Mouse (Mus musculus) midbrain, embryonic 12.5 days (tissue): ENCODE results near the gene Col6a4. TPM values are rescaled to one million over a fixed set of nuclear protein-coding genes. Genes with fewer than 3 reads are reported as not detected.

Experiments
- ATAC-seq: fragments of 200-750 bp; cut with Nextera tagmentation; 2 replicates; pipeline ENCODE4 v1.8.0; 2017; ENCODE audit warnings: low read depth, moderate TSS enrichment, moderate library complexity; ENCODE audit not compliant: low FRiP score
- H3K27ac ChIP-seq: fragments of 300-500 bp; sonication (generic); replicated peaks from 2 replicates; pipeline ENCODE4 v1.5.1; 2016; ENCODE audit warnings: mild to moderate bottlenecking
- H3K27me3 ChIP-seq: fragments of 300-500 bp; sonication (generic); 2 replicates; pipeline ENCODE4 v1.6.1; 2016; ENCODE audit warnings: mild to moderate bottlenecking
- H3K36me3 ChIP-seq: fragments of 300-500 bp; sonication (generic); 2 replicates; pipeline ENCODE4 v1.6.1; 2016
- H3K4me1 ChIP-seq: fragments of 300-500 bp; sonication (generic); 2 replicates; pipeline ENCODE4 v1.6.1; 2016
- H3K4me2 ChIP-seq: fragments of 300-500 bp; sonication (generic); replicated peaks from 2 replicates; pipeline ENCODE4 v1.6.1; 2016; ENCODE audit warnings: mild to moderate bottlenecking, moderate library complexity
- H3K4me3 ChIP-seq: fragments of 300-500 bp; sonication (generic); 2 replicates; pipeline ENCODE4 v1.5.1; 2016; ENCODE audit warnings: mild to moderate bottlenecking
- H3K9ac ChIP-seq: fragments of 300-500 bp; sonication (generic); replicated peaks from 2 replicates; pipeline ENCODE4 v1.6.1; 2016; ENCODE audit warnings: mild to moderate bottlenecking, moderate library complexity
- H3K9me3 ChIP-seq: fragments of 300-500 bp; sonication (generic); 2 replicates; pipeline ENCODE4 v1.6.1; 2016; ENCODE audit warnings: mild to moderate bottlenecking
- whole genome bisulfite sequencing: fragments of 180-500 bp; shearing (Covaris S2); methylation state at CpG from one replicate; pipeline ENCODE4 v1.1.7; 2016; 5-methylcytosine and 5-hydroxymethylcytosine counted together
- polyA plus RNA-seq: library from polyadenylated mRNA; unstranded; fragments of >200 nt; fragmentation: Nextera tagmentation; extraction: Ambion mirVana; gene quantifications from 2 replicates; pipeline ENCODE4 v1.2.1, GENCODE M21; 2016

The Col6a4 gene
- polyA plus RNA-seq, 1 experiment from 2014 or later = 0.32 TPM

GRCm38 (mm10) chr9:106112770-106113423, 16.3 kb upstream of the Col6a4 start:
- no peak overlapping the region for H3K27ac ChIP-seq
- WGBS = 30% methylated on average over 10 of the region's 10 CpGs
- H3K4me1 ChIP-seq = peaks cover 15% of the 10 kb centered on the region
- no peaks in the 10 kb centered on the region for H3K9me3 ChIP-seq
- no peaks in the 10 kb centered on the region for H3K36me3 ChIP-seq
- ATAC-seq = no peak
- H3K4me2 ChIP-seq = no peak overlapping the region
- no peak overlapping the region; the same call in 1 of the 2 replicates for H3K9ac ChIP-seq
- no peaks in the 10 kb centered on the region for H3K27me3 ChIP-seq
- H3K4me3 ChIP-seq = no peak overlapping the region

GRCm38 (mm10) chr9:106106241-106106640, 9.7 kb upstream of the Col6a4 start:
- WGBS = 80% methylated on average over 9 of the region's 9 CpGs
- Histone ChIP-seq H3K27ac (no peak overlapping the region), H3K9ac (no peak overlapping the region), H3K9me3 (no peaks in the 10 kb centered on the region), H3K27me3 (no peaks in the 10 kb centered on the region), H3K36me3 (no peaks in the 10 kb centered on the region), H3K4me3 (no peak overlapping the region), H3K4me1 (no peaks in the 10 kb centered on the region), H3K4me2 (no peak overlapping the region)
- no peak for ATAC-seq

GRCm38 (mm10) chr9:106104401-106104800, 7.8 kb upstream of the Col6a4 start:
- no peak for ATAC-seq
- H3K9ac ChIP-seq = no peak overlapping the region
- WGBS = 84% methylated on average over 7 of the region's 7 CpGs

GRCm38 (mm10) chr9:106101166-106101565, 4.6 kb upstream of the Col6a4 start:
- Histone ChIP-seq H3K9me3 (no peaks in the 10 kb centered on the region), H3K27me3 (no peaks in the 10 kb centered on the region), H3K4me2 (no peak overlapping the region), H3K36me3 (no peaks in the 10 kb centered on the region), H3K27ac (no peak overlapping the region), H3K9ac (no peak overlapping the region), H3K4me1 (no peaks in the 10 kb centered on the region), H3K4me3 (no peak overlapping the region)
- ATAC-seq = no peak
- WGBS = 80% methylated on average over 5 of the region's 5 CpGs

More at GRCm38 (mm10) chr9:106104401-106104800, 7.8 kb upstream of the Col6a4 start:
- Histone ChIP-seq H3K36me3 (no peaks in the 10 kb centered on the region), H3K27ac (no peak overlapping the region), H3K4me3 (no peak overlapping the region), H3K4me1 (no peaks in the 10 kb centered on the region), H3K4me2 (no peak overlapping the region), H3K27me3 (no peaks in the 10 kb centered on the region), H3K9me3 (no peaks in the 10 kb centered on the region)

- WGBS = 71% methylated on average over 9 of the region's 9 CpGs
- Histone ChIP-seq H3K4me2 (no peak overlapping the region), H3K4me3 (no peak overlapping the region), H3K36me3 (no peaks in the 10 kb centered on the region), H3K4me1 (no peaks in the 10 kb centered on the region), H3K9me3 (no peaks in the 10 kb centered on the region), H3K27me3 (no peaks in the 10 kb centered on the region), H3K27ac (no peak overlapping the region), H3K9ac (no peak overlapping the region)
- no peak for ATAC-seq
Measured at GRCm38 (mm10) chr9:106100262-106100661, 3.7 kb upstream of the Col6a4 start.

DNA sequence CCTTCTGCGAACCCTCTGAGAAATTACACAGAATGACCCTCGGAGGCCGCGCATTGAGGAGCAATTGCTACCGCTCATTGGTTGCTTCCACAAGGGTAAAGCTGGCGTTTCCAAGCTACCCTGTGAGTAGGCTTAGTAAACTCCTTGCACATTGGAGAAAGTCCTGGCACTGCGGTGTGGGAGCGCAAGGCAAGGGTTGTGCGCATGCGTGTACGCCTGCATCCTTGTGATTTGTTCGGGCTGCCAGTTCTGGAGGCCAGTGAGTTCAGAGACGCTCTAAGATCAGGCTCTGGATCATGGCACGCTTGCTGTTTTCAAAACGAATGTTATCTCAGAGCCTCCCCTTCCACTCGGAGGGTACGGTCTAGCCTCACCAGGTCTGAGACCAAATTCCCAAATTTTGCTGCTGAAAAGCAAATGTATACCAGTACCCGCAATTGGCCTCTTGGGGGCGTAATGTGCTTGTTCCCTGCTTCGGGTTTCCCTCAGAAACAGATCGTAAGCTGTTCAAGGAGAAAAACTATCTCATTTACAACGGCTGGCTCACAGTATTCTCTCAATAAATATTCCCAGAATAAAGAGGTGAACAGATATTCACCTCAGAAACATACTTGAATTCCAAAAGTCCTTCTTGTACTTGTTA, 2.9 kb upstream of the Col6a4 start:
- no peak overlapping the region for H3K27ac ChIP-seq
- H3K4me1 ChIP-seq = no peaks in the 10 kb centered on the region
- 0 out of 2 replicates have a peak overlapping the region, but pooled peaks have one; percentile 12 for H3K4me3 ChIP-seq
- no peak for ATAC-seq
- H3K4me2 ChIP-seq = peak overlapping the region; percentile 28
- H3K36me3 ChIP-seq = no peaks in the 10 kb centered on the region
- no peaks in the 10 kb centered on the region for H3K27me3 ChIP-seq
- 80% methylated on average over 22 of the region's 22 CpGs for WGBS
- H3K9ac ChIP-seq = no peak overlapping the region
- no peaks in the 10 kb centered on the region for H3K9me3 ChIP-seq

GRCm38 (mm10) chr9:106081528-106081927, 15.1 kb downstream of the Col6a4 start:
- Histone ChIP-seq H3K9ac (no peak overlapping the region), H3K4me2 (no peak overlapping the region), H3K36me3 (no peaks in the 10 kb centered on the region), H3K4me3 (no peak overlapping the region), H3K27me3 (no peaks in the 10 kb centered on the region), H3K4me1 (peaks cover 6% of the 10 kb centered on the region; the same call in 1 of the 2 replicates), H3K27ac (no peak overlapping the region), H3K9me3 (no peaks in the 10 kb centered on the region)
- no peak for ATAC-seq
- WGBS = 94% methylated on average over 5 of the region's 5 CpGs

DNA sequence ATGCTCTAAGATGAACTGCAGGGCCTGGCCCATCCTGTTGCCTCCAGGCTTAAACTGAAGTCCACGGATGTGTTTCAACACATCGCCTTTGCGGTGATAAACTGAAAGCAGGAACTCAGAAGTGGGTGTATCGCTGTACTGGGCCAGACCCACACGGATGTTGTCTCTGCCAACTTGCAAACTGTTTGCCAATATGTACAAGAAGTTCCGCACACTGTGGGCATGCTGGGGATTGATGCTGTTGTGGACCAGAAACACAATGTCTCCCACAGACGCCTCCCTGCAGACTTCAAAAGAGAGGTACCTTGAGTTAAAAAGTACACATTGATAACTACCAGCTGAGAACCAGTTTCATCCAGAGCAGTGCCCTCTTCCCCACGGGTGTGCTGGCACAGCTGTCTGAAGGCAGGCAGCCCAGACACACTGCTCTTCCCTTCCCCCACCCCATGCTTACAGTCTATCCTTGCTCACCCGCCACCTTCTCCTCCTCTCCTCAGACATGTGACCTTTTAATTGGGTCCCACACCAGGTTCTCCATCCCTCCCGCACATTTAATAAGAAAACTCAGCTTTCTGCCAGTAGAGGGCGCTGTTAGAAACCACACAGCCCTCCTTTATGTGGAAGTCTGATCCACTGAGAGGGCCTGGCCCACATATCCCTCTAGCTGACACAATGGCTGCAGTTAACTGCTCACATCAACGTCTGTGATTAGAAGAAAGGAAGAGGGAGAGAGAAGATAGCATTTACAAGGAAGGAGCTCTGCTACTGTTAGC, 16.1 kb downstream of the Col6a4 start:
- Histone ChIP-seq H3K27ac (no peak overlapping the region), H3K4me2 (no peak overlapping the region), H3K4me3 (no peak overlapping the region), H3K9ac (no peak overlapping the region), H3K4me1 (peaks cover 6% of the 10 kb centered on the region; the same call in 1 of the 2 replicates), H3K9me3 (no peaks in the 10 kb centered on the region), H3K36me3 (no peaks in the 10 kb centered on the region), H3K27me3 (no peaks in the 10 kb centered on the region)
- 63% methylated on average over 12 of the region's 12 CpGs for WGBS
- peak; percentile 54 for ATAC-seq

DNA sequence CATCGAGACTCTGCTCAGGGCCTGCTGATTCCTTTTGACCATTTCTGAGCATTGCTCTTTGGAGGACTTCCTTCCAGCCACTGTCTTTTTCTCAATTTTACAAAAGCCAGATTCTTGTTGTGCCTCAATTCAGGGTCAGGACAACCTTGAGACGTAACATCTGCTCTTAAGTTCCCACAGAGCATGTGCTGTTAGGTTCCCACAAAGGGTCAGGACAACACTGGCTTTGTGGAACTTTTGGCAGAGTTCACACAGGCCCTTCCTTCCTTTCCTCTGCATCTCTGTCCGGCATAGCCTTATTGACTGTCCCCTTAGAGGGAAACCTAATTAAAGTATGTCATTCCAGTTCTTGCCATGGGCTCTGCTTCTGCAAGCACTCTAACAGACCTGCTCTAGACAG, 18.6 kb downstream of the Col6a4 start:
- Histone ChIP-seq H3K4me3 (no peak overlapping the region), H3K4me2 (no peak overlapping the region), H3K27me3 (no peaks in the 10 kb centered on the region), H3K27ac (no peak overlapping the region), H3K36me3 (no peaks in the 10 kb centered on the region), H3K9me3 (no peaks in the 10 kb centered on the region), H3K9ac (no peak overlapping the region), H3K4me1 (peaks cover 6% of the 10 kb centered on the region; the same call in 1 of the 2 replicates)
- no peak for ATAC-seq
- 86% methylated on average over 3 of the region's 3 CpGs for WGBS

DNA sequence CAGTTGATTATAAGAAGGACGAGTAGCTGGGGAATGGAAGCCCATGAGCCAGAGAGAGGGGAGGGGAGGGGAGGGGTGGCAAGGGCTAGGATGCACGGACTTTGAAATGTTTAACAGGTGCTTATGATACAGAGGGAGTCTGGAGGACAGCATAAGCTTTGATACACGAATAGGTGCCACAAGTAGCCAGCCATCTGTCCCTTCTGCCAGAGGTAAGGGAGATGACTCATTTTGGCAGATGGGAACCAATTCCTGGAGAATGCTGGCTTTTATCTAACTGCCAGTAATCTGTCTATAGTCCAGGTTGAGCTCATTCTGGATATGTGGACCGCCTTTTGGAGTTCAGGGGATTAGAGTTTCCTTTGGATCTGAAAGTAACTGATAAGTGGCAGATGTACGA, 20.3 kb downstream of the Col6a4 start:
- Histone ChIP-seq H3K4me1 (peaks cover 6% of the 10 kb centered on the region; the same call in 1 of the 2 replicates), H3K36me3 (no peaks in the 10 kb centered on the region), H3K27me3 (no peaks in the 10 kb centered on the region), H3K4me2 (no peak overlapping the region), H3K4me3 (no peak overlapping the region), H3K9me3 (no peaks in the 10 kb centered on the region), H3K9ac (no peak overlapping the region), H3K27ac (no peak overlapping the region)
- no peak for ATAC-seq
- WGBS = 82% methylated on average over 5 of the region's 5 CpGs

DNA sequence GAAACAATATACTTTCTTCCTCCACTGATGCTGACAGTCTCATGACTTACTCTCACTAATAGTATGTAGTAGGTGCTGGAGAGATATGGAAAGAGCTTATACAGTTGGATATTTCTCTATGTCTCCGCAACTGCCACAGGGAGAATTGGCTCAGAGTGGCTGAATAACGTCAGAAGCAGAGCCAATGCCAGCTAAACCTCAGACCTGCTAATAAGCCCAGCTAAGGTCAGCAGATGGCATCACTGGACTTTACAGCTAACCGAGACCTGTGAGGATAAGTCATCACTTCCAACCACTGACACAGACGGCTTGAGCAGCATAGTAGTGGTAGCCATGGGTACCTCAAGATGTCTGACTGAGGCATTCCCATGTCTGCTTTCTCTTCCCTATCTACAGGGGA, 22.6 kb downstream of the Col6a4 start:
- ATAC-seq = no peak
- no peaks in the 10 kb centered on the region for H3K4me1 ChIP-seq
- no peak overlapping the region for H3K4me3 ChIP-seq

GRCm38 (mm10) chr9:106071651-106072050, 24.9 kb downstream of the Col6a4 start:
- 75% methylated on average over 6 of the region's 6 CpGs for WGBS

More for the DNA sequence above, 22.6 kb downstream of the Col6a4 start:
- Histone ChIP-seq H3K4me2 (no peak overlapping the region), H3K36me3 (no peaks in the 10 kb centered on the region), H3K27me3 (no peaks in the 10 kb centered on the region), H3K9ac (no peak overlapping the region), H3K9me3 (no peaks in the 10 kb centered on the region), H3K27ac (no peak overlapping the region)
- 73% methylated on average over 4 of the region's 4 CpGs for WGBS

More at GRCm38 (mm10) chr9:106071651-106072050, 24.9 kb downstream of the Col6a4 start:
- Histone ChIP-seq H3K9ac (no peak overlapping the region), H3K4me2 (no peak overlapping the region), H3K9me3 (no peaks in the 10 kb centered on the region), H3K4me3 (no peak overlapping the region), H3K36me3 (no peaks in the 10 kb centered on the region), H3K27ac (no peak overlapping the region), H3K27me3 (no peaks in the 10 kb centered on the region), H3K4me1 (no peaks in the 10 kb centered on the region)
- ATAC-seq = no peak
